Mouse (Mus musculus) bone marrow, adult 2 months (tissue): ENCODE results near the gene Map1s. TPM values are rescaled to one million over a fixed set of nuclear protein-coding genes. Genes with fewer than 3 reads are reported as not detected.

Experiments used
- H3K27ac ChIP-seq: fragments of 200-500 bp; 2 replicates; pipeline ENCODE4 v1.5.1; 2012; ENCODE audit warnings: low read depth, mild to moderate bottlenecking, control low read depth, inconsistent platforms, low read length; ENCODE audit not compliant: control insufficient read depth, poor library complexity, insufficient read depth
- H3K4me1 ChIP-seq: fragments of 200-500 bp; 2 replicates; pipeline ENCODE4 v1.6.1; 2011; ENCODE audit warnings: low read length; ENCODE audit not compliant: control insufficient read depth, insufficient read depth
- H3K4me3 ChIP-seq: fragments of 200-500 bp; replicated peaks from 2 replicates; pipeline ENCODE3; 2011; ENCODE audit warnings: mild to moderate bottlenecking, low read depth, low read length, control low read depth; ENCODE audit not compliant: control insufficient read depth
- CTCF ChIP-seq: fragments of 200-500 bp; IDR thresholded peaks from 2 replicates; pipeline ENCODE4 v1.5.1; 2011; ENCODE audit warnings: low read length, control low read depth; ENCODE audit not compliant: control insufficient read depth, insufficient read depth
- POLR2A ChIP-seq: fragments of 200-500 bp; IDR thresholded peaks from 2 replicates; pipeline ENCODE4 v1.6.1; 2011; ENCODE audit warnings: low read depth, mild to moderate bottlenecking, control low read depth, low read length, borderline replicate concordance; ENCODE audit not compliant: control insufficient read depth
- WGBS: fragments of 180-500 bp; shearing (Covaris S2); methylation state at CpG from one replicate; pipeline ENCODE4 v1.1.7; 2018; 5-methylcytosine and 5-hydroxymethylcytosine counted together
- polyA plus RNA-seq: library from polyadenylated mRNA; stranded (reverse); fragments of >200 nt; gene quantifications from 2 replicates; pipeline ENCODE4 v1.2.4, GENCODE M21; 2011; ENCODE audit warnings: low replicate concordance; ENCODE audit not compliant: missing spikeins, insufficient read depth, insufficient read length

Gene Map1s
- polyA plus RNA-seq, 1 experiment: 18.9 TPM

GRCm38 (mm10) chr8:70928778-70929322 is 23.1 kb downstream of the Map1s start:
- Histone ChIP-seq H3K27ac (no peak overlapping the region), H3K4me3 (no peak overlapping the region), H3K4me1 (no peaks in the 10 kb centered on the region)
- TF ChIP-seq CTCF (no peak), POLR2A (no peak)
- 43% methylated on average over 5 of the region's 5 CpGs for WGBS

DNA sequence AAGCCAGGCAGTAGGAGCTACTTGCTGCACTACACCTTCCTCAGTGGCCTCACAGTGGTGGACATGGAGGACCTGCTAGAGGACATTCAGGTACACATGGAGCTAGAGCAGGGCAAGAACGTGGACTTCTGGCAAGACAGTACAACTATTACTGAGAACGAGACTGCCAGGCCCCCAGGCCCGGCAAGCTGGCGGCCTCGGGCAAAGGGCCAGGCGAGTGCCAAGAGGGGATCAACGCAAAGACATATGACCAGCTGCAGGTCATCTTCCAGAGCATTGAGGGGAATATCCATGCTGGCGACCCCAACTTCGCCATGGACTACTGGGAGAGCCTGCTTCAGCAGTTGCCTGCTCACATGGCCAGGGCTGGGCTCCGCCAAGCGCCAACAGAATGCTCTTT is 26.0 kb downstream of the Map1s start:
- no peak overlapping the region for H3K4me3 ChIP-seq
- TF ChIP-seq POLR2A (no peak), CTCF (no peak)
- H3K4me1 ChIP-seq: no peaks in the 10 kb centered on the region
- no peak overlapping the region for H3K27ac ChIP-seq
- WGBS: 90% methylated on average over 11 of the region's 11 CpGs

DNA sequence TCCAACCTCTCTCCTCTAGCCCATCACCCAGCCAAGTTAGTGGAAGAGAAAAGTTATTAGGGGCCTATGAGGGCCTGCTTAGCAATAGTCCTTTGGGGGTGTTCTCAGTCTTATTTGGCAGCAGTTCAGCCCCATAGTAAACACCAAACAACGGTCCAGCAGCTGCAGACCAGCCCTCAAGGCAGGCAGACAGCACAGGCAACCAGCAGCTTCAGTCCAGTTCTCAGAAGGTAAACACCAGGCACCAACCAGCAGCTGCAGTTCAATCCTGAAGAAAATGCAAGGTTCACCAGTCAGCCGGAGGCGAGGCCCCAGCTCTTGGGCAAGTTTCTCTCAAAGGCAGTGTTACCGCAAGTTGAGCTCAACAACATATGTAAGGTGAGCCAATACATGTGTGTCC is 27.3 kb downstream of the Map1s start:
- Histone ChIP-seq H3K27ac (no peak overlapping the region), H3K4me1 (no peaks in the 10 kb centered on the region), H3K4me3 (no peak overlapping the region)
- 85% methylated on average over 4 of the region's 4 CpGs for WGBS
- TF ChIP-seq POLR2A (no peak), CTCF (no peak)

DNA sequence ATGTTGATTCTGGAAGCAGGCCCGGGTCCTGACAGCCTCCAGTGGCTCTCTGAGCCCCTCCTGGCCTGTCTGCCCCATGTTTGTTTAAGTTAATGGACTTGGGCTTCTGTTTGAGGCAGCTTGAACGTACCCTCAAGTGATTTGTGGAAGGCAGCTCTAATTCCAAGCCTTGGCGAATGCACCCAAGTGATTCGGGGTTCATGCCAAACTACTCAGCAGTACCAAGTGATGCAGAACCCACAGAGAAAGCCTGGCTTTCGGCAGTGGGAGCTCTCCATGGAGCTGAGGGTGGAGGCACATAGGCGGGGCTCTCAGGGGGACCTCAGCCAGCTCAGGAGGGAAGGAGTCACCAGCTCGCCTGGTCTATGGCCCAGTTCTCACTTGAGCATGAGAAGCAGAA is 29.1 kb downstream of the Map1s start:
- Histone ChIP-seq H3K27ac (no peak overlapping the region), H3K4me3 (no peak overlapping the region), H3K4me1 (no peaks in the 10 kb centered on the region)
- WGBS: 57% methylated on average over 7 of the region's 7 CpGs
- TF ChIP-seq CTCF (no peak), POLR2A (no peak)

DNA sequence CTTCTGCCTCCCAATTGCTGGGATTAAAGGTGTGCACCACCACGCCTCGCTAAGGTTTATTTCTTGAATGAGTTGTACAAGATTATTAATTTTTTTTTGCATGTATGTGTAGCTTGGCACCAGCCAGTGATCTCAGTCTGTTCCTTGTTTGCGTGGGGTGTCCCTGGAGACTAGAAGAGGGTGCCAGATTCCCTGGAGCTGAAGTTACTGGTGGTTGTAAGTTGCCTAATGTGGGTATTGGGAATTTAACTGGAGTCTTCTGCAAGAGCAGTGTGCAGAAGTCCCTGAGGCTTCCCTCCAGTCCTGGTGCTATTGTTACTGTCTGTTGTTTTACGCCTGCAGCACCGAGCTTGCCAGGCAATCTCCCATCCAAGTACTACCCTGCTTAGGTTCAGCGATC is 31.5 kb downstream of the Map1s start:
- no peak overlapping the region for H3K4me3 ChIP-seq
- H3K27ac ChIP-seq: no peak overlapping the region
- 74% methylated on average over 6 of the region's 6 CpGs for WGBS
- H3K4me1 ChIP-seq: peaks cover 2% of the 10 kb centered on the region; the same call in 1 of the 2 replicates
- TF ChIP-seq POLR2A (no peak), CTCF (no peak)

GRCm38 (mm10) chr8:70941478-70941877 is 35.7 kb downstream of the Map1s start:
- peaks cover 2% of the 10 kb centered on the region; the same call in 1 of the 2 replicates for H3K4me1 ChIP-seq
- TF ChIP-seq POLR2A: no peak
- no peak for TF ChIP-seq CTCF
- no peak overlapping the region for H3K27ac ChIP-seq
- 70% methylated on average over 2 of the region's 2 CpGs for WGBS
- no peak overlapping the region for H3K4me3 ChIP-seq

DNA sequence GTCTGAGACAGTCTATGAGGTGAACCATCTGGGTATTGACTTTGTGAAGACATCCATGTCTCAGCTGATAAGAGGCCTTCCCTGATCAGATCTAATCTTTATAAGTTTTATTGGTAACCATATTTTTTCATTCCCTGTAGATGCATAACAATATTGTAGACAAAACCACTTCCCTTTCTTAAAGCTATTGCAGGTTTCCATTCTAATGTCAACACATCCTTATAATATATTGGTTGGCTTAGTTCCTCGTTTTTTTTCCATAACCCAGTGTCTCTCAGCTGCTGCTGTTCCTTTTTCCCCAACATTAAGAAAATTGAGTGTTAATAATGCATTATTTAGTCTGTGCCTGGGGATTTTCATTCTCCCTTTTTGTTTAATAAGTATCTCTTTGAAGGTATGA is 37.5 kb downstream of the Map1s start:
- Histone ChIP-seq H3K4me3 (no peak overlapping the region), H3K27ac (no peak overlapping the region), H3K4me1 (peaks cover 2% of the 10 kb centered on the region; the same call in 1 of the 2 replicates)
- no peak for TF ChIP-seq CTCF
- TF ChIP-seq POLR2A: no peak
- WGBS: 2% methylated on average over 1 of the region's 1 CpGs

DNA sequence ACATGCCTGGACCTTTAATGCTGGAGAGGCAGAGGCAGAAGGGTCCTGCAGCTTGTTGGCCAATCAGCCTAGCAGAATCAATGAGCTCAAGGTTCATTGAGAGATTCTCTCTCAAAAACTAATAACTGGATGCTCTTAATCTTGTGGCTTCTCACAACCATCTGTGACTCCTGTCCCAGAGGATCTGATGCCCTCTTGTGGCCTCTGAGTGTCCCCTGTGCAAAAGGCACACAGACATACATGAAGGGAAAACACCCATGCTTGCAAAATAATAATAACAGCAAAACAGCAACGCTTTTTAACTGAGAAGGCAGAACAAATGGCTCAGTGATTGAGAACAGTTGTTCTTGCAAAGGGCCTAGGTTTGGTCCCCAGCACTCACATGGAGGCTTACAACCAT is 44.1 kb downstream of the Map1s start:
- no peaks in the 10 kb centered on the region; the same call in 1 of the 2 replicates for H3K4me1 ChIP-seq
- TF ChIP-seq POLR2A: no peak
- no peak overlapping the region for H3K4me3 ChIP-seq
- 57% methylated on average over 1 of the region's 1 CpGs for WGBS
- H3K27ac ChIP-seq: no peak overlapping the region

GRCm38 (mm10) chr8:70960703-70961472 is 55.2 kb downstream of the Map1s start:
- H3K4me3 ChIP-seq: no peak overlapping the region
- H3K27ac ChIP-seq: no peak overlapping the region
- no peaks in the 10 kb centered on the region for H3K4me1 ChIP-seq
- no peak for TF ChIP-seq CTCF
- no peak for TF ChIP-seq POLR2A
- 67% methylated on average over 14 of the region's 14 CpGs for WGBS
